Mouse (Mus musculus) kidney, postnatal 25 days (tissue): ENCODE measurements around the gene Cfap97d1.

Experiments used
- DNase-seq, 2 experiments: peaks; one replicate each; pipeline ENCODE4 v3.0.0; 2021; ENCODE audit warnings: mixed read lengths in 2 of 2

Cfap97d1 gene

GRCm38 (mm10) chr11:102040138-102040524 lies 56.1 kb downstream of the Cfap97d1 start:
- DNase-seq = peak; percentile 94 to 97

- DNase-seq = peak in 1 of 2 experiments; percentile 35
These were observed 56.6 kb downstream of the Cfap97d1 start for GRCm38 (mm10) chr11:102040646-102041045.

GRCm38 (mm10) chr11:102041350-102041949 lies 57.4 kb downstream of the Cfap97d1 start, which contains the start of gene Cd300lg:
Gene Cd300lg, plus strand, starts transcription at chr11:102041509.
- peak; percentile 35 to 67 for DNase-seq
